Mouse (Mus musculus): ENCODE results near the gene Gm20388. TPM values are rescaled to one million over a fixed set of nuclear protein-coding genes. Genes with fewer than 3 reads are reported as not detected.

Gene Gm20388
- polyA plus RNA-seq, 1 experiment from 2014 or later: 2.5 TPM

GRCm38 (mm10) chr8:122460524-122461472 is 2550.2 kb downstream of the Gm20388 start, which contains the start of gene Snai3:
Gene Snai3 (minus strand): TSS chr8:122460733.
- DNase-seq (ENCODE audit: low spot score): peak; percentile 67
- Histone ChIP-seq H3K4me1 (peaks cover 44% of the 10 kb centered on the region), H3K36me3 (peaks cover 4% of the 10 kb centered on the region), H3K27me3 (ENCODE audit: low read depth, poor library complexity, severe bottlenecking) (peaks cover 72% of the 10 kb centered on the region), H3K9me3 (replicated peaks) (no peaks in the 10 kb centered on the region), H3K4me3 (peak within 1 kb of the TSS; percentile 41), H3K27ac (no peak within 1 kb of the TSS)
- whole genome bisulfite sequencing: 4% methylated on average over 56 of the region's 56 CpGs

GRCm38 (mm10) chr8:122461473-122462148 is 2551.0 kb downstream of the Gm20388 start:
- H3K4me1 ChIP-seq: peaks cover 44% of the 10 kb centered on the region

GRCm38 (mm10) chr8:122462510-122462909 is 2551.9 kb downstream of the Gm20388 start:
- Histone ChIP-seq H3K4me1 (peaks cover 44% of the 10 kb centered on the region), H3K27me3 (ENCODE audit: low read depth, poor library complexity, severe bottlenecking) (peaks cover 60% of the 10 kb centered on the region)

More at GRCm38 (mm10) chr8:122461473-122462148, 2551.0 kb downstream of the Gm20388 start:
- Histone ChIP-seq H3K9me3 (replicated peaks) (no peaks in the 10 kb centered on the region), H3K36me3 (peaks cover 11% of the 10 kb centered on the region), H3K27ac (no peak overlapping the region), H3K4me3 (no peak overlapping the region), H3K27me3 (ENCODE audit: low read depth, poor library complexity, severe bottlenecking) (peaks cover 69% of the 10 kb centered on the region)
- 63% methylated on average over 11 of the region's 11 CpGs for WGBS
- DNase-seq (ENCODE audit: low spot score): no peak

GRCm38 (mm10) chr8:122463651-122464640 is 2553.3 kb downstream of the Gm20388 start:
- Histone ChIP-seq H3K36me3 (peaks cover 34% of the 10 kb centered on the region), H3K27ac (no peak overlapping the region), H3K27me3 (ENCODE audit: low read depth, poor library complexity, severe bottlenecking) (peaks cover 46% of the 10 kb centered on the region), H3K4me1 (peaks cover 44% of the 10 kb centered on the region), H3K9me3 (replicated peaks) (no peaks in the 10 kb centered on the region), H3K4me3 (no peak overlapping the region)
- no peak for DNase-seq (ENCODE audit: low spot score)
- 63% methylated on average over 12 of the region's 12 CpGs for WGBS

More at GRCm38 (mm10) chr8:122462510-122462909, 2551.9 kb downstream of the Gm20388 start:
- 69% methylated on average over 8 of the region's 8 CpGs for WGBS
- DNase-seq (ENCODE audit: low spot score): no peak
- H3K36me3 ChIP-seq: peaks cover 20% of the 10 kb centered on the region
- no peaks in the 10 kb centered on the region for H3K9me3 ChIP-seq (replicated peaks)
- no peak overlapping the region for H3K4me3 ChIP-seq
- H3K27ac ChIP-seq: no peak overlapping the region

GRCm38 (mm10) chr8:122464985-122465384 is 2554.3 kb downstream of the Gm20388 start:
- H3K36me3 ChIP-seq: peaks cover 45% of the 10 kb centered on the region
- H3K27ac ChIP-seq: no peak overlapping the region
- H3K4me3 ChIP-seq: no peak overlapping the region
- peaks cover 36% of the 10 kb centered on the region for H3K27me3 ChIP-seq (ENCODE audit: low read depth, poor library complexity, severe bottlenecking)
- whole genome bisulfite sequencing: 69% methylated on average over 7 of the region's 7 CpGs
- H3K9me3 ChIP-seq (replicated peaks): no peaks in the 10 kb centered on the region
- H3K4me1 ChIP-seq: peaks cover 39% of the 10 kb centered on the region
- DNase-seq (ENCODE audit: low spot score): no peak

- H3K9me3 ChIP-seq (replicated peaks): no peaks in the 10 kb centered on the region
- 87% methylated on average over 13 of the region's 13 CpGs for WGBS
- H3K4me1 ChIP-seq: peaks cover 22% of the 10 kb centered on the region
- H3K27me3 ChIP-seq (ENCODE audit: low read depth, poor library complexity, severe bottlenecking): peaks cover 7% of the 10 kb centered on the region
- no peak overlapping the region for H3K27ac ChIP-seq
- peaks cover 61% of the 10 kb centered on the region for H3K36me3 ChIP-seq
- DNase-seq (ENCODE audit: low spot score): no peak
- no peak overlapping the region for H3K4me3 ChIP-seq
These were observed 2557.2 kb downstream of the Gm20388 start for GRCm38 (mm10) chr8:122467816-122468215.

- Histone ChIP-seq H3K27ac (no peak overlapping the region), H3K9me3 (replicated peaks) (no peaks in the 10 kb centered on the region), H3K4me1 (peaks cover 12% of the 10 kb centered on the region), H3K4me3 (no peak overlapping the region), H3K27me3 (ENCODE audit: low read depth, poor library complexity, severe bottlenecking) (no peaks in the 10 kb centered on the region), H3K36me3 (peaks cover 75% of the 10 kb centered on the region)
- DNase-seq (ENCODE audit: low spot score): no peak
- 79% methylated on average over 6 of the region's 6 CpGs for WGBS
These were observed 2558.8 kb downstream of the Gm20388 start for GRCm38 (mm10) chr8:122469407-122469806.

- Histone ChIP-seq H3K4me1 (peaks cover 12% of the 10 kb centered on the region), H3K4me3 (no peak overlapping the region), H3K36me3 (peaks cover 75% of the 10 kb centered on the region), H3K27ac (no peak overlapping the region), H3K27me3 (ENCODE audit: low read depth, poor library complexity, severe bottlenecking) (no peaks in the 10 kb centered on the region), H3K9me3 (replicated peaks) (no peaks in the 10 kb centered on the region)
- DNase-seq (ENCODE audit: low spot score): no peak
- 81% methylated on average over 10 of the region's 10 CpGs for WGBS
These were observed 2559.3 kb downstream of the Gm20388 start for GRCm38 (mm10) chr8:122469965-122470364.

GRCm38 (mm10) chr8:122470691-122471090 is 2560.1 kb downstream of the Gm20388 start:
- H3K4me3 ChIP-seq: no peak overlapping the region
- WGBS: 86% methylated on average over 5 of the region's 5 CpGs
- H3K27me3 ChIP-seq (ENCODE audit: low read depth, poor library complexity, severe bottlenecking): no peaks in the 10 kb centered on the region

GRCm38 (mm10) chr8:122473911-122474421 is 2563.3 kb downstream of the Gm20388 start:
- peaks cover 29% of the 10 kb centered on the region for H3K4me1 ChIP-seq
- H3K4me3 ChIP-seq: 0 out of 2 replicates have a peak overlapping the region, but pooled peaks have one; percentile 0
- H3K27me3 ChIP-seq (ENCODE audit: low read depth, poor library complexity, severe bottlenecking): no peaks in the 10 kb centered on the region
- no peaks in the 10 kb centered on the region for H3K9me3 ChIP-seq (replicated peaks)
- no peak overlapping the region for H3K27ac ChIP-seq
- no peak for DNase-seq (ENCODE audit: low spot score)
- 87% methylated on average over 8 of the region's 8 CpGs for WGBS
- H3K36me3 ChIP-seq: peaks cover 62% of the 10 kb centered on the region

More at GRCm38 (mm10) chr8:122470691-122471090, 2560.1 kb downstream of the Gm20388 start:
- Histone ChIP-seq H3K9me3 (replicated peaks) (no peaks in the 10 kb centered on the region), H3K36me3 (peaks cover 73% of the 10 kb centered on the region), H3K27ac (no peak overlapping the region), H3K4me1 (peaks cover 13% of the 10 kb centered on the region)
- no peak for DNase-seq (ENCODE audit: low spot score)

- peak; percentile 47 for DNase-seq (ENCODE audit: low spot score)
- Histone ChIP-seq H3K9me3 (replicated peaks) (no peaks in the 10 kb centered on the region), H3K27me3 (ENCODE audit: low read depth, poor library complexity, severe bottlenecking) (no peaks in the 10 kb centered on the region), H3K27ac (peak overlapping the region; percentile 88), H3K4me3 (peak overlapping the region; percentile 81), H3K4me1 (peaks cover 29% of the 10 kb centered on the region), H3K36me3 (peaks cover 62% of the 10 kb centered on the region)
- WGBS: 16% methylated on average over 16 of the region's 16 CpGs
These were observed 2564.4 kb downstream of the Gm20388 start for GRCm38 (mm10) chr8:122474951-122475560.
